Mouse (Mus musculus) CH12.LX (cell line): ENCODE results near the gene Fga. TPM values are rescaled to one million over a fixed set of nuclear protein-coding genes. Genes with fewer than 3 reads are reported as not detected.

Experiments
- DNase-seq: peaks from one replicate; pipeline ENCODE4 v3.0.0-alpha.2; 2013; ENCODE audit errors: extremely low read depth
- H3K27ac ChIP-seq: 2 replicates; pipeline ENCODE4 v1.5.1; 2012; ENCODE audit warnings: low read depth, mild to moderate bottlenecking, control low read depth, moderate library complexity; ENCODE audit not compliant: insufficient read depth
- H3K27me3 ChIP-seq: replicated peaks from 2 replicates; pipeline ENCODE3; 2012; ENCODE audit warnings: inconsistent platforms
- H3K36me3 ChIP-seq, 2 experiments: replicated peaks in 1 of 2; 2 replicates each; pipeline versions ENCODE3 to v1.6.1; 2012; ENCODE audit warnings: inconsistent platforms in 1 of 2, low read length in 1 of 2, mild to moderate bottlenecking in 1 of 2, mixed read lengths in 1 of 2, moderate library complexity in 1 of 2; ENCODE audit not compliant: control insufficient read depth in 1 of 2, insufficient read depth in 1 of 2
- H3K4me1 ChIP-seq, 2 experiments: 2 replicates each; pipeline ENCODE4 v1.6.1; 2012; ENCODE audit warnings: inconsistent platforms in 1 of 2, moderate library complexity in 1 of 2; ENCODE audit not compliant: insufficient read depth in 2 of 2, control insufficient read depth in 1 of 2
- H3K4me2 ChIP-seq: 2 replicates; pipeline ENCODE4 v1.6.1; 2012; ENCODE audit warnings: low read depth, mild to moderate bottlenecking, control low read depth; ENCODE audit not compliant: poor library complexity, insufficient read depth, severe bottlenecking
- H3K4me3 ChIP-seq, 3 experiments: fragments of 150-350 bp in 1 of 3; sonication (generic) in 1 of 3; replicated peaks in 1 of 3; 2 replicates each; pipeline versions ENCODE3 to v1.5.1; 2011 to 2012; ENCODE audit warnings: low read depth in 2 of 3, low read length in 2 of 3, mild to moderate bottlenecking in 2 of 3, moderate library complexity in 2 of 3, control low read depth in 1 of 3, improper control_type of control experiment in 1 of 3, inconsistent platforms in 1 of 3, mixed read lengths in 1 of 3; ENCODE audit not compliant: poor library complexity in 1 of 3
- H3K79me2 ChIP-seq: replicated peaks from 2 replicates; pipeline ENCODE4 v1.6.1; 2012; ENCODE audit warnings: mild to moderate bottlenecking, moderate library complexity; ENCODE audit not compliant: control insufficient read depth, poor library complexity, insufficient read depth, severe bottlenecking; ENCODE audit errors: extremely low read depth
- H3K9ac ChIP-seq: 2 replicates; pipeline ENCODE4 v1.6.1; 2012; ENCODE audit warnings: low read depth, mild to moderate bottlenecking, control low read depth, moderate library complexity; ENCODE audit not compliant: insufficient read depth
- H3K9me3 ChIP-seq: replicated peaks from 2 replicates; pipeline ENCODE3; 2012; ENCODE audit warnings: low read length, inconsistent platforms, mixed read lengths
- BHLHE40 ChIP-seq: IDR thresholded peaks from 2 replicates; pipeline ENCODE4 v1.6.1; 2011; ENCODE audit warnings: mild to moderate bottlenecking, low read depth, low read length, improper control_type of control experiment
- CTCF ChIP-seq, 2 experiments: IDR thresholded peaks in 1 of 2; conservative IDR thresholded peaks in 1 of 2; 2 replicates each; pipeline ENCODE4 v1.5.1; 2011 to 2012; ENCODE audit warnings: low read depth in 2 of 2, low read length in 2 of 2, improper control_type of control experiment in 1 of 2, inconsistent platforms in 1 of 2, mild to moderate bottlenecking in 1 of 2, moderate library complexity in 1 of 2
- NELFE ChIP-seq: IDR thresholded peaks from 2 replicates; pipeline ENCODE4 v1.6.1; 2011; ENCODE audit warnings: low read depth, low read length, improper control_type of control experiment
- NRF1 ChIP-seq: IDR thresholded peaks from 2 replicates; pipeline ENCODE4 v1.6.1; 2014; ENCODE audit warnings: low read depth, mild to moderate bottlenecking, inconsistent platforms, low read length, improper control_type of control experiment, moderate library complexity
- RAD21 ChIP-seq: IDR thresholded peaks from 2 replicates; pipeline ENCODE4 v1.6.1; 2011; ENCODE audit warnings: low read depth, mild to moderate bottlenecking, low read length, improper control_type of control experiment, moderate library complexity
- SMC3 ChIP-seq: IDR thresholded peaks from 2 replicates; pipeline ENCODE4 v1.6.1; 2011; ENCODE audit warnings: low read depth, low read length, improper control_type of control experiment
- ZC3H11A ChIP-seq: IDR thresholded peaks from 2 replicates; pipeline ENCODE4 v1.6.1; 2012; ENCODE audit warnings: low read depth, mild to moderate bottlenecking, inconsistent platforms, low read length, improper control_type of control experiment
- ZKSCAN1 ChIP-seq: IDR thresholded peaks from 2 replicates; pipeline ENCODE4 v1.6.1; 2012; ENCODE audit warnings: low read depth, inconsistent platforms, low read length, improper control_type of control experiment, borderline replicate concordance
- ZMIZ1 ChIP-seq: IDR thresholded peaks from 2 replicates; pipeline ENCODE4 v1.6.1; 2012; ENCODE audit warnings: low read depth, mild to moderate bottlenecking, inconsistent platforms, low read length, improper control_type of control experiment
- ZNF384 ChIP-seq: IDR thresholded peaks from 2 replicates; pipeline ENCODE4 v1.6.1; 2012; ENCODE audit warnings: low read depth, low read length, improper control_type of control experiment, inconsistent platforms
- dilution Hi-C: fragments of 300-500 bp; cut with MboI; formaldehyde crosslinking; loops from 2 replicates; pipeline ENCODE4 v1.14.3; 2020; ENCODE audit warnings: low sequenced_read_pairs; ENCODE audit not compliant: extremely low pct_unique_long_range_greater_than_20kb, extremely low pct_ligation_motif_present
- in situ Hi-C: fragments of 300-500 bp; cut with MboI; formaldehyde crosslinking; loops from 3 replicates; pipeline ENCODE4 v1.14.3; 2019; ENCODE audit warnings: low sequenced_read_pairs, low pct_ligation_motif_present, low pct_unique_long_range_greater_than_20kb, mixed read lengths
- polyA plus RNA-seq: library from polyadenylated mRNA; unstranded; fragments of >175 nt; gene quantifications from 2 replicates; pipeline ENCODE4 v1.2.1, GENCODE M21; 2012; ENCODE audit warnings: low read depth; ENCODE audit not compliant: insufficient read length
- total RNA-seq, 2 experiments: library from RNA; depleted of rRNA; stranded (reverse); fragments of 300-350 nt in 1 of 2; fragments of >200 nt in 1 of 2; gene quantifications; 2 replicates each; pipeline ENCODE4 v1.2.3; 2012 to 2014

The Fga gene
- total and polyA plus RNA-seq, 3 experiments = not detected

DNA sequence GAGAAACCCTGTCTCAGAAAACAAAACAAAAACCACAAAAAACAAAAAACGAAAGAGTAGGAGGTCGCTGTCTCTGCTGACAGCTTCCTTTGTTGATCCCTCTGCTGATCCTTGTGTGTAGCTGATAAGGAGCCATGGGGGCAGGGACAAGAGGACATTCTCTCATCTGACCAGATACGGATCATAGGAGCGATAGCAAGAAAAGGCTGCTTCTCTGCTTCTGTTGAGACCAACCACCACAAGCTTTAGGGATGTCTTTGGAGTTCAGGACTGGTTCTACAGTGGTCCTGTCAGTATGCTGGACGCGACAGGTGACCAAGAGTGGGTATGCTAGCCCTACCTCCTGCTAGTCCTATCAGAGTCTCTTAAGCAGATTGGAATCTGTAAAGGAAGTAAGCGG is 27.2 kb downstream of the Fga start:
- peaks cover 17% of the 10 kb centered on the region for H3K79me2 ChIP-seq
- no peak overlapping the region for H3K4me2 ChIP-seq
- H3K9ac ChIP-seq = no peak overlapping the region
- no peaks in the 10 kb centered on the region for H3K27me3 ChIP-seq
- DNase-seq = no peak
- no peak overlapping the region for H3K4me3 ChIP-seq
- H3K36me3 ChIP-seq = peaks cover 8 to 12% of the 10 kb centered on the region in 2 experiments
- no peak for TF ChIP-seq ZKSCAN1
- no peak for TF ChIP-seq CTCF (conservative IDR thresholded peaks at IDR 0.05 in 1 of 2, IDR thresholded peaks at IDR 0.05 in 1 of 2; ENCODE audit: low read depth in 2 of 2, low read length in 2 of 2)
- H3K4me1 ChIP-seq = peaks cover 0 to 24% of the 10 kb centered on the region in 2 experiments; a peak in 2 of 4 replicates
- H3K9me3 ChIP-seq = no peaks in the 10 kb centered on the region
- no peak overlapping the region for H3K27ac ChIP-seq
- dilution Hi-C loops (no loop called here), in situ Hi-C loops (loop anchor here (5.0 to 10.0 kb wide), 2 partner anchors 51 to 178 kb away; partner anchors contain the start of gene Rbm46)

GRCm38 (mm10) chr3:83053758-83054157 is 27.9 kb downstream of the Fga start:
- TF ChIP-seq BHLHE40 = no peak
- no peak for TF ChIP-seq NRF1
- TF ChIP-seq ZC3H11A = peak; percentile 6; the same call in 1 of the 2 replicates
- TF ChIP-seq CTCF (conservative IDR thresholded peaks at IDR 0.05 in 1 of 2, IDR thresholded peaks at IDR 0.05 in 1 of 2; ENCODE audit: low read depth in 2 of 2, low read length in 2 of 2) = peak; percentile 24 to 88; a peak in 3 of 4 replicates
- TF ChIP-seq SMC3 = peak; percentile 66
- peak; percentile 91 for TF ChIP-seq RAD21
- peak; percentile 42; the same call in 1 of the 2 replicates for TF ChIP-seq NELFE
- TF ChIP-seq ZMIZ1 = no peak
- peaks cover 0 to 24% of the 10 kb centered on the region in 2 experiments; a peak in 2 of 4 replicates for H3K4me1 ChIP-seq
- H3K27ac ChIP-seq = no peak overlapping the region
- in situ Hi-C loops (loop anchor here (5.0 to 10.0 kb wide), 2 partner anchors 51 to 179 kb away; partner anchors contain the start of gene Rbm46), dilution Hi-C loops (no loop called here)
- H3K79me2 ChIP-seq = peaks cover 17% of the 10 kb centered on the region
- no peak overlapping the region for H3K4me3 ChIP-seq
- no peaks in the 10 kb centered on the region for H3K9me3 ChIP-seq
- peak overlapping the region; percentile 40 for H3K9ac ChIP-seq
- peaks cover 13 to 18% of the 10 kb centered on the region in 2 experiments for H3K36me3 ChIP-seq
- DNase-seq = peak; percentile 57
- H3K4me2 ChIP-seq = peak overlapping the region; percentile 80
- no peaks in the 10 kb centered on the region for H3K27me3 ChIP-seq

DNA sequence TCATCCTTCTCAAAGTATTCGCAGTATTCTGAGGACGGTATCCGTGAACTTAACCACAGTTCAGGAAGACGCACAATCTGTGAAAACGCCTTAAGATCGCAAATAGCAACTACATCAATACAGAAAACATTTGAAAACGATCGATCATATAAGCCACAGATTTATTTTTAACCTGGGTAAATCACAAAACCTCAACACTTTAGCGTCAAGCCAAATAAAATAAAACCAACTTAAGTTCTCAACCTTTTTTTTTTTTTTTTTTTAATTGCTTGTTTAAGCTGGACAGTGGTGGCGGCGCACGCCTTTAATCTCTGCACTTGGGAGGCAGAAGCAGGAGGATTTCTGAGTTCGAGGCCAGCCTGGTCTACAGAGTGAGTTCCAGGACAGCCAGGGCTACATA is 28.9 kb downstream of the Fga start:
- no peak for TF ChIP-seq SMC3
- TF ChIP-seq ZNF384 = peak; percentile 69
- no peak for DNase-seq
- H3K4me2 ChIP-seq = peak overlapping the region; percentile 44; the same call in 1 of the 2 replicates
- H3K79me2 ChIP-seq = peaks cover 17% of the 10 kb centered on the region
- H3K27me3 ChIP-seq = no peaks in the 10 kb centered on the region
- in situ Hi-C loops (loop anchor here (5.0 to 10.0 kb wide), 2 partner anchors 52 to 180 kb away; partner anchors contain the start of gene Rbm46), dilution Hi-C loops (no loop called here)
- H3K4me1 ChIP-seq = peaks cover 0 to 24% of the 10 kb centered on the region in 2 experiments; a peak in 2 of 4 replicates
- no peak overlapping the region for H3K27ac ChIP-seq
- peak overlapping the region; percentile 30 to 41 (median 37) for H3K4me3 ChIP-seq
- peak overlapping the region; percentile 18; the same call in 1 of the 2 replicates for H3K9ac ChIP-seq
- H3K9me3 ChIP-seq = no peaks in the 10 kb centered on the region
- H3K36me3 ChIP-seq = peaks cover 18 to 28% of the 10 kb centered on the region in 2 experiments
